Mouse (Mus musculus) C2C12 (cell line): ENCODE results near the gene Ston2.

ENCODE experiments used
- CTCF ChIP-seq: IDR thresholded peaks from one replicate; pipeline ENCODE4 v1.5.1; 2011; ENCODE audit not compliant: control insufficient read depth, insufficient read depth, insufficient read length
- FOSL1 ChIP-seq: IDR thresholded peaks from one replicate; pipeline ENCODE4 v1.8.0; 2011; ENCODE audit warnings: mild to moderate bottlenecking, low read length; ENCODE audit not compliant: poor library complexity, insufficient read depth, severe bottlenecking
- MAX ChIP-seq: IDR thresholded peaks from one replicate; pipeline ENCODE4 v1.6.1; 2011; ENCODE audit warnings: mild to moderate bottlenecking, control low read depth
- MYOD1 ChIP-seq: IDR thresholded peaks from one replicate; pipeline ENCODE4 v1.6.1; 2011; ENCODE audit warnings: low read depth; ENCODE audit not compliant: control insufficient read depth, insufficient read length
- USF1 ChIP-seq: IDR thresholded peaks from one replicate; pipeline ENCODE4 v1.6.1; 2011; ENCODE audit warnings: low read depth, mild to moderate bottlenecking, control low read depth, moderate library complexity

DNA sequence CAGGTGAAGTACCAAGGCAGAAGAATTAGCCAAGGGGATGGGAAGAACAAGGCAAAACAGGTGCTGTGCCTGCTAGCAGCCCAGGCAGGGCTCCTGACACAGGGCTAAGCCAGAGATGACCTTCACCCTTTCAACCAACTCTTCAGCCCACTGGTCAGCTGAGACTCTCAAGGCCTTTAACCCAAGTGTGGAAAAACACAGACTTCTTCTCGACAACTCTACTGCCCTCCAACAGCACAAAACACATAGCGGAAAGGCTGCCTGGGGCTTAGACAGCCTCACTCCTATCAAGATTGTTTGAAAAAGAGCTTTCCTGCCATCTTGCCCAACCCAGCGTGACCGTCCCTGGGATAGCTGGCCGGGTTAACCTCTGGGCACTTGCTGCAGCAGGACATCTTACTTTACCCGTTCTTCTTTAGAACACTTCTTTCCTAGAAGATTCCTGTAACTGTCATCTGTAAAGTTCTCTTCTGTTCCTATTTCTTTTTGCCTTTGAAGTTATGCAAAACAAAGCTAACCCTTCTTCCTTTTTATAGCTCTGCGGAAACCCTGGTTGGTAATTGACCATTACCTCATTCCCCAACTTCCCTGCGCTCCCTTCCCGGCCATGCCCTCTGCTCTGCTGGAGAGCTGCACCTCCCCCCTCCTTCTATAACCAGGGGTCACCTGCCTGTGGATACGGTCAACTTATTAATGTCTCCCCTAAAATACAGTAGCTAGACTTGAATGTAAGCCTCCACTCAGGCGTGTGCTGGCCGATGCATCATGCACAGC is 150.9 kb downstream of the Ston2 start:
- TF ChIP-seq FOSL1, result no peak
- TF ChIP-seq CTCF, result no peak
- TF ChIP-seq MAX, result no peak
- no peak for TF ChIP-seq USF1
- TF ChIP-seq MYOD1, result no peak
